Mouse (Mus musculus) C2C12 (cell line): ENCODE measurements around the gene Samd4. TPM values are rescaled to one million over a fixed set of nuclear protein-coding genes. Genes with fewer than 3 reads are reported as not detected.

ENCODE experiments used
- H3K27me3 ChIP-seq: one replicate; pipeline ENCODE4 v1.6.1; 2011; ENCODE audit not compliant: control insufficient read depth, insufficient read depth, insufficient read length
- H3K36me3 ChIP-seq: one replicate; pipeline ENCODE4 v1.6.1; 2011; ENCODE audit not compliant: control insufficient read depth, insufficient read depth
- H3K4me3 ChIP-seq: one replicate; pipeline ENCODE4 v1.5.1; 2011; ENCODE audit warnings: mild to moderate bottlenecking, control low read depth; ENCODE audit not compliant: poor library complexity, insufficient read depth, severe bottlenecking
- H3K79me2 ChIP-seq: one replicate; pipeline ENCODE4 v1.6.1; 2011; ENCODE audit not compliant: control insufficient read depth, insufficient read depth
- H3K79me3 ChIP-seq: one replicate; pipeline ENCODE4 v1.6.1; 2011; ENCODE audit warnings: low read depth, control low read depth
- H3ac ChIP-seq: one replicate; pipeline ENCODE3; 2011; ENCODE audit warnings: low read depth; ENCODE audit not compliant: control insufficient read depth, insufficient read length
- CEBPB ChIP-seq: IDR thresholded peaks from one replicate; pipeline ENCODE4 v1.6.1; 2011; ENCODE audit warnings: low read depth, mild to moderate bottlenecking, control low read depth, moderate library complexity
- CTCF ChIP-seq: IDR thresholded peaks from one replicate; pipeline ENCODE4 v1.5.1; 2011; ENCODE audit not compliant: control insufficient read depth, insufficient read depth, insufficient read length
- FOSL1 ChIP-seq: IDR thresholded peaks from one replicate; pipeline ENCODE4 v1.8.0; 2011; ENCODE audit warnings: mild to moderate bottlenecking, low read length; ENCODE audit not compliant: poor library complexity, insufficient read depth, severe bottlenecking
- MAX ChIP-seq: IDR thresholded peaks from one replicate; pipeline ENCODE4 v1.6.1; 2011; ENCODE audit warnings: mild to moderate bottlenecking, control low read depth
- MYOD1 ChIP-seq: IDR thresholded peaks from one replicate; pipeline ENCODE4 v1.6.1; 2011; ENCODE audit warnings: low read depth; ENCODE audit not compliant: control insufficient read depth, insufficient read length
- MYOG ChIP-seq: IDR thresholded peaks from one replicate; pipeline ENCODE4 v1.6.1; 2011; ENCODE audit not compliant: control insufficient read depth, insufficient read length; ENCODE audit errors: extremely low read depth
- USF1 ChIP-seq: IDR thresholded peaks from one replicate; pipeline ENCODE4 v1.6.1; 2011; ENCODE audit warnings: low read depth, mild to moderate bottlenecking, control low read depth, moderate library complexity
- polyA plus RNA-seq: library from polyadenylated mRNA; unstranded; fragments of >200 nt; fragmentation: generic; extraction: Trizol; gene quantifications from one replicate; pipeline ENCODE4 v1.2.1, GENCODE M21; 2012; ENCODE audit warnings: missing spikeins

The Samd4 gene
- polyA plus RNA-seq, 1 experiment: 9.9 TPM

DNA sequence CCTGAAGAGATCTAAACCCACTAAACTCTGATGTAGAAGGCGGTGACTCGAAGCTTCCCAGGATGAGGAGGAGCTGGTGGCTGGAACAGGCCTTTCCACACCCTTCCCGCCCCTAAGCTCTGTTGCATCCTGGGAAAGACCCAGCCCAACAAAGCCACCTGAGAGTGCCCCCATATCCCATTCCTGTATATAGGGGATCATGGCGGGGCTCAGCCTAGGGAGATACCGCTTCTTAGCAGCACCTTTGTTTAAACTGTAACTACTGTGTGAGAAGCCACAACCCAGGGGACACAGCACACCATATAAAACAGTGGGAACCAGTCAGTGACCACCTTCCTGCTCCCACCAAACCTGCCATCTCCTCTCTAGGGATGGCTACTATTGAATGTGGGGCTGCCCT, 193.2 kb downstream of the Samd4 start:
- Histone ChIP-seq H3K36me3 (peaks cover 44% of the 10 kb centered on the region), H3K4me3 (no peak overlapping the region), H3K79me2 (no peaks in the 10 kb centered on the region), H3K27me3 (no peaks in the 10 kb centered on the region), H3K79me3 (no peaks in the 10 kb centered on the region), H3ac (no peak overlapping the region)
- TF ChIP-seq MAX (no peak), CEBPB (no peak), CTCF (no peak), USF1 (no peak), FOSL1 (no peak), MYOG (no peak), MYOD1 (no peak)

DNA sequence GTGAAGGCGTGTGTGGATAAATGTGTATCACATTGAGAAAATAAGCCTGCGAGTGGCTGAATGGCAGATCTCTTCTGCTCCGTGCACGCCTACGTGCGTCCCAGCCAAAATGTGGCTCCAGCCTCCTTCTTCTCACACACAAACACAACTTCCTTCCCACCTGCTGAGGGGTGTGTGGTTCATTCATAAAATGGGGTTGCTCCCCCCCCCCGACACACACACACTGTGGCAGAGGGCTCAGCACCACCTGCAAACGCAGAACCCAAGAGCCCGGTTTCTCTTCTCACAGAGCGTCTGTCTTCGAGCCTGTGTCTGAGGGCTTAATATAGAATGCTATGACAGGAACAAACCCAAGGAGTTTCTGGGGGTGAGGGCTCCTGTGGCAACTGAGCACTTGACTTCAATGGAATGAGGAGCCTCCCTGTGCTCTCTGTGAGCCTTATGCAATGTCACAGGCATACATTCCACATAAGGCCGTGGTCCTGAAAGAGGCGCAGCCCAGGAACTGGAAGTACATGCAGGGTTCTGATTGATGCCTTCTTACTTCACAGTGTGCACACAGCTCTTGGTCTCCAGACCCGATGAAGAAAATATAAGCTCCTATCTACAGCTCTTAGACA, 194.4 kb downstream of the Samd4 start:
- no peaks in the 10 kb centered on the region for H3K79me3 ChIP-seq
- H3K79me2 ChIP-seq: no peaks in the 10 kb centered on the region
- H3K36me3 ChIP-seq: peaks cover 37% of the 10 kb centered on the region
- no peaks in the 10 kb centered on the region for H3K27me3 ChIP-seq
- H3K4me3 ChIP-seq: no peak overlapping the region
- TF ChIP-seq FOSL1 (no peak), CTCF (no peak), CEBPB (no peak), MYOG (no peak), USF1 (no peak), MAX (no peak), MYOD1 (no peak)
- H3ac ChIP-seq: no peak overlapping the region

DNA sequence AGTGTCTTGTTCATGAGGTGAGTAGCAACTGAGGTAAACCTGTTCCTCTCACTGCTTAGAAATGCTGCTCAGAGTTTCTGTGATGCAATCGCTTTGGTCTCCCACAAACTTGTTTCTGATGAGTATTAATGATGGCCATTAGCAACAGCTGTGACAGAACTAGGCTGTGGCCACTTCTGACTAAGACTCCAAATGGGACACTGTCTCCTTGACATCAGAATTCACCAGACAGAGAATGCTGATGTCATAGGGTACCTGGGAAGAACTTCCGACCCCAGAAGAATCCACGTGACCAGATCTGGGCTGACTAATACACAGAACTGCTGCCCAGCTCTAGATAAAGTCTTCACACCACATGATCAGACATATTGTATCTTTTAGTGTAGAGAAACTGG, 194.9 kb downstream of the Samd4 start:
- TF ChIP-seq USF1 (no peak), MYOG (no peak), MYOD1 (no peak), CTCF (no peak), FOSL1 (no peak), CEBPB (no peak), MAX (no peak)
- Histone ChIP-seq H3K36me3 (peaks cover 34% of the 10 kb centered on the region), H3ac (no peak overlapping the region), H3K79me2 (no peaks in the 10 kb centered on the region), H3K4me3 (no peak overlapping the region), H3K79me3 (no peaks in the 10 kb centered on the region), H3K27me3 (no peaks in the 10 kb centered on the region)

DNA sequence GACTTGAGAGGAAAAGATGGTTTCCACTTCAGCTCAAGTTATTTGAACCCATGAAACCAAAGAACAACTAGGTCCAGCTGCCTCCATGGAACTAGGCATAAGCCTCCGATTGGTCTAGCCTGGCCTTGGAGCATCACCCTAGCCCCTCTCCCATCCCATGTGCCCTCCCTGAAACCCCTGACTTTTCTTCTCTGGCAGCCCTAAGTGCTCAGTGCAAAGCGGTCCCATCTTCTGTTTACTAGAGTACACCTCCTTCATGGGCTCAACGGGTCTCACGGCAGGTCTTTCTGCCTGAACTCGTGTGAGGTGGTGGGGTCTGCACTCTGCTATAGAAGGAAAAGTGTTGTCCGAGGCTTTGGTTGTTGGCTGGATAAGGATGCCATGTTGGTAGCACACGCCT, 197.3 kb downstream of the Samd4 start:
- H3K36me3 ChIP-seq: peaks cover 32% of the 10 kb centered on the region

DNA sequence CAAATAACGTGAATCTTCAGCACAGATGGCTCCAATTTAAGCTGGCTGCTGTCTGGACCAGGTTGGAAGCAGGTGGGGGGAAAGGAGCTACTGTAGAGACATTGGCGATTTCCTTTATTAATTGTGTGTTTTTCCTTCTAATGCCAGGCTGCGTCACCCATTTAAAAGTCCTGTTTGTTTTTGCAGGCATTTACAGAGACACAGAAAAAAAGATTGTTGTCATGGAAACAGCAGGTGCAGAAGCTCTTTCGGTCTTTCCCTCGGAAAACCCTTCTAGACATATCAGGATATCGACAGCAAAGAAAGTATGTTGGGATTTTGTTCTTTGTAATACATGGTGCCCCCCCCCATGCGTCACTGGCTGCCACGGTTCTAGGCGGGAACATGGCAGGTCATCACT, 200.7 kb downstream of the Samd4 start:
- TF ChIP-seq FOSL1 (no peak), MYOD1 (no peak), MAX (no peak), CEBPB (no peak), MYOG (no peak), USF1 (no peak)

More for the DNA sequence above, 197.3 kb downstream of the Samd4 start:
- H3K4me3 ChIP-seq: no peak overlapping the region
- TF ChIP-seq MYOD1 (no peak), USF1 (no peak)
- no peak overlapping the region for H3ac ChIP-seq
- no peaks in the 10 kb centered on the region for H3K79me3 ChIP-seq
- H3K79me2 ChIP-seq: no peaks in the 10 kb centered on the region
- no peaks in the 10 kb centered on the region for H3K27me3 ChIP-seq

DNA sequence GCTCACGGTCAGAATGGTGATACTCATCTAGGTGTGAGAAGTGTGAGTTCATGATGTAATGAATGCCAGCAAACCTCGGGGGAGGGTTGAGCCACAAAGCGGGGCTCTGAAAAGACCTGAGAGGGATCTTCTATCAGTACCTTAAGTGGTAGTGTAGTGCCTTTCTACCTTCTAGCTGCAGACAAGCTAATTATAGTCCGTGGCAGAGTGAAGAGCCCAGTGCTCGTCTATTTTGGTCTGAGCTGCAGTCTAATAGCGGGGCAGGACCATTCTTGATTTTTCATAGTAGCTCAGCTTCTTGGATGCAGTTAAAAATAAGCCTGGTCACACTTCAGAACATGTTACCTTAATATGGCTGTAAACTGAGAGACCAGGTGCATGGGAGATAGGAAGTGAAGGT, 201.2 kb downstream of the Samd4 start:
- H3K27me3 ChIP-seq: no peaks in the 10 kb centered on the region
- no peaks in the 10 kb centered on the region for H3K79me2 ChIP-seq
- no peak overlapping the region for H3ac ChIP-seq
- TF ChIP-seq CTCF: no peak
- TF ChIP-seq MYOG: no peak
- no peak for TF ChIP-seq FOSL1
- no peak for TF ChIP-seq MYOD1
- TF ChIP-seq USF1: no peak
- no peak for TF ChIP-seq CEBPB
- no peak for TF ChIP-seq MAX
- H3K79me3 ChIP-seq: no peaks in the 10 kb centered on the region
- no peak overlapping the region for H3K4me3 ChIP-seq
- H3K36me3 ChIP-seq: peaks cover 33% of the 10 kb centered on the region

More for the DNA sequence above, 200.7 kb downstream of the Samd4 start:
- H3K79me2 ChIP-seq: no peaks in the 10 kb centered on the region
- H3K4me3 ChIP-seq: no peak overlapping the region
- H3ac ChIP-seq: no peak overlapping the region
- no peaks in the 10 kb centered on the region for H3K27me3 ChIP-seq
- H3K36me3 ChIP-seq: peaks cover 34% of the 10 kb centered on the region
- no peaks in the 10 kb centered on the region for H3K79me3 ChIP-seq
